Mouse (Mus musculus) G1E (cell line): ENCODE results near the gene Fbn1.

Experiments
- CTCF ChIP-seq: IDR thresholded peaks from 2 replicates; pipeline ENCODE4 v1.5.1; 2012; ENCODE audit warnings: low read depth, low read length, inconsistent platforms, mixed read lengths
- GATA1 ChIP-seq: IDR thresholded peaks from 2 replicates; pipeline ENCODE4 v1.6.1; 2012; ENCODE audit warnings: borderline replicate concordance, low read length, inconsistent platforms, mixed read lengths
- TAL1 ChIP-seq: conservative IDR thresholded peaks from 2 replicates; pipeline ENCODE4 v1.6.1; 2012; ENCODE audit warnings: low read depth, low read length, inconsistent platforms, mixed read lengths

GRCm38 (mm10) chr2:125476231-125476630, 31.6 kb downstream of the Fbn1 start:
- TF ChIP-seq CTCF (no peak), GATA1 (no peak), TAL1 (no peak)
